Mouse (Mus musculus): ENCODE data around the gene Alppl2. TPM values are rescaled to one million over a fixed set of nuclear protein-coding genes. Genes with fewer than 3 reads are reported as not detected.

Gene Alppl2
- polyA plus RNA-seq (2012; rRNA removed; ENCODE audit: low replicate concordance): not detected in 2 replicates

DNA sequence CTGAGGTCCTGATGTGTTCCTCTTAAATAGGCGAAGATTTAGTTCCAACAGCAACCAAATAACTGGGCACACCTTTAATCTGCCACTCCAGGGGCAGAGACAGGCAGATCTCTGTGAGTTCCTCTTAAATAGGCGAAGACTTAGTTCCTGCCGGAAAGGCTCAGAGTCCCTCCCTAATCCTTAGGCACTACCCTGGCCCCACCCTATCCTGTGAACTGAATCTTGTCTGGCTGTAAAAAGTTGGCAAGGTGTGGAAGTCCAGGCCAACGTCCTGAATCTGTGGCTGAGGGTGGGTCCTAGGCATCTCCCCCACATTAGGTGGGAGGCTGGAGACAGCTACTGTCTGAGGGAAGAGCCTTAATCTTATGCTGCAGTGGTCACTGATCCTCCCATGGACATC, at the start of gene Alppl2:
Gene Alppl2 (minus strand): TSS at position 101 of the 400 bp plus-strand sequence.

DNA sequence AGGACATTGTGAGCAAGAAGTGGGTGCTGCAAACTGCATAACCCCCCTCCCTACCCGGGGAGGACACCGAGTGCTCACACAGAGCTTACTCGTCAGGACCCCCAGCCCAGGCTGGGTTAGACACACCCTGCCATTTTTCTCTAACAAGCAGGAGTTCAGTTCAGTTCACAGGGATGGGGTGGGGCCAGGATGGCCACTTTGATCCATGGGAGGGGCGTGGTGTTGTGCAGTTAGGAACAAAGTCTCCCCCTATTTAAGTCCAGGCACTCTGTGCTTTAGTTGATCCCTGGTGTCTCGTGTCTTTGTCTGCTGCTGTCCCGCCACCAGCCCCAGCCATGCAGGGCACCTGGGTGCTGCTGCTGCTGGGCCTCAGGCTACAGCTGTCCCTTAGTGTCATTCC, 34.9 kb upstream of the Alppl2 start, which contains the start of gene Akp3:
Gene Akp3 (plus strand): TSS at position 301 of the 400 bp plus-strand sequence.

DNA sequence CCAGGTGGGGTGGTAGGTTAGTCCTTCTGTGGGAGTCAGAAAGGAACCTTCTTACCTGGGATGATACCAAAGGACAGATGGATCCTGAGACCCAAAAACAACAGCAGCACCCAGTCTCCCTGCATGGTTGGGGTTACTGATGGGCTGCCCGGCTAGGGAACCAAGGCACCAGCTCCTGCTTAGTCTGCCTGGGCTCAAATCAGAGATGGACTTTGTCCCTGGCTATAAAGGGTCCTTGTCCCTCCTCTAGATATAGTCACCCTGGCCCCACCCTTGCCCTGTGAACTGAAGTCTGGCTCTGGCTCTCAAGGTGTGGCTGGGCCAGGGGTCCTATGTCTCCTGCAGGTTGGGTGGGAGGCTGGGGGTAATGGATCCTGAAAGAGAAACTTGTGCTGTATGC, 11.7 kb upstream of the Alppl2 start, which contains the start of gene Alpi:
Gene Alpi (minus strand): TSS at position 196 of the 400 bp plus-strand sequence.

Other genes starting within 250 kb of the Alppl2 start
- gene Alpi, start 11.7 kb upstream of the Alppl2 start, polyA plus RNA-seq (2012; rRNA removed; ENCODE audit: low replicate concordance): not detected in 2 replicates
- gene Akp3, start 35.0 kb upstream of the Alppl2 start, polyA plus RNA-seq (2012; rRNA removed; ENCODE audit: low replicate concordance): not detected in 2 replicates
- gene Ecel1, start 66.6 kb upstream of the Alppl2 start, polyA plus RNA-seq (2012; rRNA removed; ENCODE audit: low replicate concordance): 0.30 TPM in 1 of 2 replicates, not detected in the other
- gene Prss56, start 93.4 kb upstream of the Alppl2 start, polyA plus RNA-seq (2012; rRNA removed; ENCODE audit: low replicate concordance): not detected in 2 replicates
- not detected in 2 replicates for gene Chrnd, start 100.7 kb upstream of the Alppl2 start, polyA plus RNA-seq (2012; rRNA removed; ENCODE audit: low replicate concordance)
- not detected in 2 replicates for gene Chrng, start 114.7 kb upstream of the Alppl2 start, polyA plus RNA-seq (2012; rRNA removed; ENCODE audit: low replicate concordance)
- gene Eif4e2, start 124.0 kb upstream of the Alppl2 start, polyA plus RNA-seq (2012; rRNA removed; ENCODE audit: low replicate concordance): 42.9 and 49.7 TPM in 2 replicates
- 28.4 and 30.2 TPM in 2 replicates for gene Efhd1, start 174.4 kb upstream of the Alppl2 start, polyA plus RNA-seq (2012; rRNA removed; ENCODE audit: low replicate concordance)
- gene Gigyf2, start 237.1 kb upstream of the Alppl2 start, polyA plus RNA-seq (2012; rRNA removed; ENCODE audit: low replicate concordance): 25.1 and 51.2 TPM in 2 replicates